Mouse (Mus musculus): Measurements from ENCODE around the gene Calcoco1. TPM values are rescaled to one million over a fixed set of nuclear protein-coding genes. Genes with fewer than 3 reads are reported as not detected.
"Not testable (repeated sequence)": the region's sequence is repeated elsewhere in the genome, so short reads cannot be mapped to it uniquely, and the experiment has no call there.

Gene Calcoco1
- polyA plus RNA-seq, 1 experiment from 2014 or later: 59.1 TPM

DNA sequence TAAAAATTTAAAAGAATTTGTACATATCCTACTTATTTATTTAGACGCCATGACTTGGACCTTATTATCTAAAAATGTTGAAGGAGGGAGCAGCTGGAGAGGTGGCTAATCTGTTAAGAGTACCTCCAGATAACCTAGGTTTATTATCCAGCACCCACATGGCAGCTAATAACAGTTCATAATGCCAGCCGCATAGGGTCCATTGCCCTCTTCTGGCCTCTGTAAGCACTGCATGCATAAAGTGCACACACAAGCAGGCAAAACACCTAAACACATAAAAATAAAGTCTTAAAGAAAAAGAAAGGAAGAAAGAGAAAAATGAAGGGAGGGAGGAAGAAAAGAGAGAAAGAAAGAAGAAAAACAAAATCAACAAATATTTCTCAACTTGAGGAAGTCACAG lies 45.6 kb downstream of the Calcoco1 start:
- Histone ChIP-seq H3K4me3 (no peak overlapping the region), H3K27me3 (no peaks in the 10 kb centered on the region), H3K9me3 (no peaks in the 10 kb centered on the region), H3K27ac (no peak overlapping the region), H3K4me1 (peaks cover 19% of the 10 kb centered on the region), H3K4me2 (no peak overlapping the region), H3K36me3 (no peaks in the 10 kb centered on the region), H3K9ac (no peak overlapping the region)
- no peak for ATAC-seq (ENCODE audit: insufficient number of reproducible peaks, low FRiP score, low TSS enrichment, low read depth)
- WGBS: 97% methylated on average over 2 of the region's 2 CpGs

GRCm38 (mm10) chr15:102673548-102673947 lies 48.4 kb downstream of the Calcoco1 start:
- peak; percentile 44; the same call in 1 of the 2 replicates for ATAC-seq (ENCODE audit: insufficient number of reproducible peaks, low FRiP score, low TSS enrichment, low read depth)
- peak overlapping the region; percentile 100 for H3K27ac ChIP-seq
- H3K4me3 ChIP-seq: peak overlapping the region; percentile 74
- peaks cover 27% of the 10 kb centered on the region for H3K4me1 ChIP-seq
- 2% methylated on average over 10 of the region's 10 CpGs for WGBS
- H3K4me2 ChIP-seq: peak overlapping the region; percentile 77
- no peaks in the 10 kb centered on the region for H3K9me3 ChIP-seq
- H3K36me3 ChIP-seq: no peaks in the 10 kb centered on the region; the same call in 1 of the 2 replicates
- H3K9ac ChIP-seq: no peak overlapping the region
- no peaks in the 10 kb centered on the region for H3K27me3 ChIP-seq

- Histone ChIP-seq H3K27me3 (no peaks in the 10 kb centered on the region), H3K4me3 (peak within 1 kb of the TSS; percentile 74), H3K4me2 (peak within 1 kb of the TSS; percentile 77), H3K4me1 (peaks cover 27% of the 10 kb centered on the region), H3K36me3 (peaks cover 5% of the 10 kb centered on the region), H3K9ac (peak within 1 kb of the TSS; percentile 71), H3K9me3 (no peaks in the 10 kb centered on the region), H3K27ac (peak within 1 kb of the TSS; percentile 100)
- WGBS: 1% methylated on average over 35 of the region's 37 CpGs
- ATAC-seq (ENCODE audit: insufficient number of reproducible peaks, low FRiP score, low TSS enrichment, low read depth): no peak
These were observed 49.5 kb downstream of the Calcoco1 start, which contains the start of gene Atp5g2 for GRCm38 (mm10) chr15:102672215-102673071. Gene Atp5g2 (minus strand): TSS chr15:102672352.

DNA sequence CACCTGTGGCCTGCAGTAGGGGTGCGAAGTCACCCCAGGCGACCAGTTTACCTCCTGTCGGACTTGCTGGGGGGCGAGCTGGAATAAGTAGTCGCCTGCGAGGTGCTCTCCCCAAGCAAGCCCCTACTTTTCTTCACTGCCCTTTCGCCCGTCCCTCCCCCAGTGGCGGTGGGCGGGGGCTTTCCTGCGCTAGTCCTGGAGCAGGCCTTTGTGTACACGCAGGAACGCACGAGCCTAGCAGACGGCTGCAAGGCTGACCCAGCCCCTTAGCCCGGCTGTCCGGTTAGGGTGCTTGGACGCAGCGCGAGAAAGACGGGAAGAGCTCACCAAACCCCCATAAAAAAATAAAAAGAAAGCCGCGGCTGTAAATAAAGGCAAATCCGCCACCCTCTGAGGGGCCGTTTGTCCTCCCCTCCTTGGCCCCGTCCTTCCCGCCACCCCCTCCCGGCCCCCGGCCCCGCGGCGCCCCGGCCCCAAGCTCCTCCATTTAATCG lies 50.2 kb downstream of the Calcoco1 start:
- Histone ChIP-seq H3K27me3 (no peaks in the 10 kb centered on the region), H3K4me1 (peaks cover 27% of the 10 kb centered on the region), H3K27ac (peak overlapping the region; percentile 100), H3K9me3 (no peaks in the 10 kb centered on the region), H3K4me3 (peak overlapping the region; percentile 74), H3K4me2 (peak overlapping the region; percentile 77), H3K9ac (peak overlapping the region; percentile 71), H3K36me3 (peaks cover 12% of the 10 kb centered on the region)
- ATAC-seq (ENCODE audit: insufficient number of reproducible peaks, low FRiP score, low TSS enrichment, low read depth): peak; percentile 69
- WGBS: 2% methylated on average over 34 of the region's 34 CpGs

DNA sequence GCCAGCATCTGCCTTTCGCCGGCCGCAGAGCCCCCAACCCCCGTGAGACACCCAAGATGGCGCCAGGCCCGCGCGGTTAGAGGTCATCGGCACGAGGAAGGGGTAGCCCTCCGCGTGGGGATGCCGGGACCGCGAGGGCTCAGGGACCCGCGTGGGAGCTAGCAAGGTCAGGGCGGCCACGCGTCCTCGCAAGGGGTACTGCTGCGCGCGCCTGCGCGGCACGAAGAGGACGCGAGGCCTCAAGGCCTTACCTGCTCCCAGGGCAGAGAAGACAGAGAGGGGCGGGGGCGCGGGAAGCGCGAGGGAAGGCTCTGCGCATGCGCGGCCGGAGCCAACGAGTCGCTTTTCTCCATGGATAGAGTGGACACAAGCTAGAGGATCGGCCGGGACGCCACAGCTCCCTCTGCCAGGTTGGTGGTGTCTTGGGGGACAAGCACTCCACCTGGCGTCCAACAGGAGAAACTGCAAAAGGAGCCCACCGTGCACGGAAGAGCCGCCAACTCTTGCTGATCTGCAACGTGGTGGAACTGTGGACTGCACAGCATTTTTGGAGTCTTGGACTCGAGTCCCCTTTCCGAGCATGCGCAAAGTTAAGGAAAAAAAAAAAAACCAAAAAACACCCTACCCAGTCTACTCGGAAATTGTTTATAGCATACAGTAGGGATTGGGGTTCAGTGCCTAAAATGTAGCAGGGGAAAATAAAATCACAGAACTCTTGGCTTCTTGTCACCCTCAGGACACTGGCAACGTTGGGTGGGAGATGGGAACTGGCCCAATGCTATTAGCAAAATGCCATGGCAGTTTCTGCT lies 51.0 kb downstream of the Calcoco1 start:
- Histone ChIP-seq H3K4me1 (peaks cover 27% of the 10 kb centered on the region), H3K9ac (peak overlapping the region; percentile 91), H3K27me3 (no peaks in the 10 kb centered on the region), H3K4me3 (peak overlapping the region; percentile 74), H3K9me3 (no peaks in the 10 kb centered on the region), H3K27ac (peak overlapping the region; percentile 100), H3K36me3 (peaks cover 19% of the 10 kb centered on the region), H3K4me2 (peak overlapping the region; percentile 77)
- WGBS: under 1% methylated on average over 52 of the region's 53 CpGs
- ATAC-seq (ENCODE audit: insufficient number of reproducible peaks, low FRiP score, low TSS enrichment, low read depth): peak; percentile 91

DNA sequence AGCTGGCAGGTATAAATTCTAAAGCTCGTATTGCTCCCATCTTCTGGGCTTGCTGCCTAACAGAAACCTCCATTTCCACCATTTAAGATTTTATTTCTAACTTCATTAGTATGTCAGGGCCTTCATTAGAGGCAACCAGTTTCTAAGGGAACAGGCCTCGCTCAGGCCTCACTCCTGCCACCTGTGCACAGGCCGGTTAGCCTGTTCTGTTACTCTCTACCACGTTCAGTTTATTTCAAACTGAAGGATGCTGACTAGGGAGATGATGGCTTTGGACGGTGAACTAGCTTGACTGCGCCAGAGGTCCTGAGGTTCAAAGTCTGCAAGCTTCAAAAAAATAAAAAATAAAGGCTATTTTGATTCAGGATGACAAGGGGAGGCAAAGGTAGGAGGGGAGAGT lies 51.7 kb downstream of the Calcoco1 start:
- peak overlapping the region; percentile 91 for H3K27ac ChIP-seq
- 5% methylated on average over 6 of the region's 6 CpGs for WGBS

DNA sequence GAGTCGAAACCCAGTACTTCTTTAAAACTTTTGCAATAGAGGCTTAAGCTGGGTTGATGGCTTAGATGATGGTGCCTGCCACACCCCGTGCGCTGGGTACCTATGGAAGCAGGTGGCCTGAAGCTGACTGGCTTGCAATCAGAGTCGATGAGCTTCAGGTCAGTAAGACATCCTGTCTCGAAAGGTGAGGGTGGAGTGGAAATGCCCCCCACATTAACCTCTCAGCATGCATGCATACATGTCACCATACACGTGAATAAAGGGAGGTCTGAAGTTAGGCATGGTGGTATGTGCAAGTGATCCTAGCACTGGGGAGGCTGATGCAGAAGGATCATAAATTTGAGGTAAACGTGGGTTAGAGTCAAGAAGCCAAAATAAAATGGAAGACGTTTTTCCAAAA lies 52.4 kb downstream of the Calcoco1 start:
- peaks cover 27% of the 10 kb centered on the region for H3K4me1 ChIP-seq
- peaks cover 30% of the 10 kb centered on the region for H3K36me3 ChIP-seq
- no peak for ATAC-seq (ENCODE audit: insufficient number of reproducible peaks, low FRiP score, low TSS enrichment, low read depth)
- no peak overlapping the region for H3K9ac ChIP-seq
- H3K9me3 ChIP-seq: no peaks in the 10 kb centered on the region
- no peaks in the 10 kb centered on the region for H3K27me3 ChIP-seq
- no peak overlapping the region for H3K4me3 ChIP-seq
- H3K27ac ChIP-seq: 0 out of 2 replicates have a peak overlapping the region, but pooled peaks have one; percentile 28
- H3K4me2 ChIP-seq: peak overlapping the region; percentile 67
- 66% methylated on average over 8 of the region's 8 CpGs for WGBS

More for the DNA sequence above, 51.7 kb downstream of the Calcoco1 start:
- peaks cover 24% of the 10 kb centered on the region for H3K36me3 ChIP-seq
- ATAC-seq (ENCODE audit: insufficient number of reproducible peaks, low FRiP score, low TSS enrichment, low read depth): no peak
- H3K4me3 ChIP-seq: peak overlapping the region; percentile 74
- H3K9me3 ChIP-seq: no peaks in the 10 kb centered on the region
- peaks cover 27% of the 10 kb centered on the region for H3K4me1 ChIP-seq
- peak overlapping the region; percentile 91 for H3K9ac ChIP-seq
- peak overlapping the region; percentile 67 for H3K4me2 ChIP-seq
- H3K27me3 ChIP-seq: no peaks in the 10 kb centered on the region

DNA sequence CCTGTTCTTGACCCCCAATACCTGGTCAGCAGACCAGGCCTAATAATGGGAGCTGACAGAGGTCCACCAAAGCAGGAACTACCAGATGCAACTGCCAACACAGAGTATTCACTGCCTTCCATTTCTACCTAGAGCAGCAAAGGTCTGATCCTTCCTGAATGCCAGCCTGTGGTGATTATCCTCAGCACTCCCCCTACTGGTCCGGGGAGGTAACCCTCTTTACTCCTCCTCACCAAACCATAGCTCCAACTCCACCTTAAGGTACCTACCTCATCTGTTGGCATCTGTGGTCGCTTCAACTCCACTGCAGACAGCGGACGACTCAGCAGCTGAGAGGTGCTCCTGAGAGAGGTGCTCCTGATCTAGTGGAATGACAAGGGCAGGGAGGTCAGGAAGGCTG lies 56.5 kb downstream of the Calcoco1 start:
- H3K4me3 ChIP-seq: no peak overlapping the region
- peaks cover 9% of the 10 kb centered on the region for H3K4me1 ChIP-seq
- no peak for ATAC-seq (ENCODE audit: insufficient number of reproducible peaks, low FRiP score, low TSS enrichment, low read depth)
- no peak overlapping the region for H3K27ac ChIP-seq
- H3K36me3 ChIP-seq: peaks cover 64% of the 10 kb centered on the region
- H3K4me2 ChIP-seq: no peak overlapping the region
- 47% methylated on average over 4 of the region's 4 CpGs for WGBS
- no peak overlapping the region for H3K9ac ChIP-seq
- no peaks in the 10 kb centered on the region for H3K27me3 ChIP-seq
- H3K9me3 ChIP-seq: no peaks in the 10 kb centered on the region

DNA sequence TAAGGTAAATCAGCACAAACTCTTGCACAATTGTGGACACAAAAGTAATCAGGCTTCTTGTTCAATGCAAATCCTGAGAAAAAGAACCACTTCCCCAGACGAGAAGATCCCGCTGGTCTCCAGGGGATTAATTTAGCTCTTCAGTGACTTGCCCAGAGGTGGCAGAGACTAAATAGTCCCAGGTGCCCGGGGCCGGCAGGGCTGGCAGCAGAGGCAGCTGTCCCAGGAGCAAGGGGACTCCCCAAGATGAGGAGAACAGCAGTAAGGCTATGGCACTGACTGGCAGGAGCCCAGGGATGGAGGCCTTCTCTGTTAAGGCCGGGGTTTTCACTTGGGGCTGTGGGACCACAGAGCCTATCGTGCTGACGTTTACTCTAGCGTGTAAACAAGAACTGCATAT lies 58.2 kb downstream of the Calcoco1 start:
- H3K4me3 ChIP-seq: no peak overlapping the region
- no peak; the same call in 1 of the 2 replicates for ATAC-seq (ENCODE audit: insufficient number of reproducible peaks, low FRiP score, low TSS enrichment, low read depth)
- H3K27me3 ChIP-seq: no peaks in the 10 kb centered on the region
- no peaks in the 10 kb centered on the region for H3K9me3 ChIP-seq
- WGBS: 85% methylated on average over 8 of the region's 8 CpGs
- peaks cover 5% of the 10 kb centered on the region for H3K4me1 ChIP-seq
- peaks cover 70% of the 10 kb centered on the region for H3K36me3 ChIP-seq
- no peak overlapping the region for H3K9ac ChIP-seq
- H3K4me2 ChIP-seq: no peak overlapping the region
- no peak overlapping the region for H3K27ac ChIP-seq

GRCm38 (mm10) chr15:102662601-102663000 lies 59.4 kb downstream of the Calcoco1 start:
- peaks cover 66% of the 10 kb centered on the region for H3K36me3 ChIP-seq
- peaks cover 14% of the 10 kb centered on the region for H3K4me1 ChIP-seq
- WGBS: 0% methylated on average over 1 of the region's 2 CpGs
- H3K9ac ChIP-seq; ATAC-seq (ENCODE audit: insufficient number of reproducible peaks, low FRiP score, low TSS enrichment, low read depth); H3K4me2 ChIP-seq; H3K27me3 ChIP-seq; H3K9me3 ChIP-seq; H3K27ac ChIP-seq; H3K4me3 ChIP-seq: not testable (repeated sequence)

DNA sequence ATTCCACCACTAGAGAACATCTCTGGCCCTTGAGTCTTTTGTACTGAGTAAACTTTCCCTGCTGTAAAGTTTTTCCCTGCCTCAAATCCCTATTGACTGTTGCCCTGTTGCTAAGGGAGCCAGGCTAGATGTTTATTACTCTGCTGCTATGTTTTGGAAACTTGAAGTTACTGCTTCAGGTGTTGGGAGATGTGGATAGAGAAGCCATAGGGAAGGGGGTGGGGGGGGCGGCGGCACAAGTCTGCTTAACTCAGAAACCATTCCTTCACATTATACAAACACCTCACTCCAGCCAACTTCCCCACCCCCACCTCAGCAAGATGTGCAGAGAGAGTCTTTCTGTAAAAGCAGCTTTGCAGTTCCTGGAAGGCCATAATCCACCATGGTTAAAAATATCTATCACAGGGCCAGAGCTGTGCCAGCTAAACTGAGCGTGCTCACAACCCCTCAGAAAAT lies 64.0 kb downstream of the Calcoco1 start:
- ATAC-seq (ENCODE audit: insufficient number of reproducible peaks, low FRiP score, low TSS enrichment, low read depth): peak; percentile 64
- peaks cover 30% of the 10 kb centered on the region for H3K4me1 ChIP-seq
- H3K36me3 ChIP-seq: peaks cover 23% of the 10 kb centered on the region
- H3K4me2 ChIP-seq: 0 out of 2 replicates have a peak overlapping the region, but pooled peaks have one; percentile 2
- WGBS: 39% methylated on average over 3 of the region's 3 CpGs
- peak overlapping the region; percentile 96 for H3K27ac ChIP-seq
- no peak overlapping the region for H3K4me3 ChIP-seq
- no peaks in the 10 kb centered on the region for H3K27me3 ChIP-seq
- H3K9ac ChIP-seq: no peak overlapping the region
- no peaks in the 10 kb centered on the region for H3K9me3 ChIP-seq

Data from limb, embryonic 15.5 days (tissue).